Mouse (Mus musculus) CH12.LX (cell line): ENCODE measurements at regions not wholly inside any gene's neighbourhood (a gene's known extent, or its start where the extent isn't known, plus 50 kb on each side); places are given as distances from the start of the nearest gene placed in this dataset.

Source experiments
- DNase-seq: peaks from one replicate; pipeline ENCODE4 v3.0.0-alpha.2; 2013; ENCODE audit errors: extremely low read depth
- H3K27ac ChIP-seq: 2 replicates; pipeline ENCODE4 v1.5.1; 2012; ENCODE audit warnings: low read depth, mild to moderate bottlenecking, control low read depth, moderate library complexity; ENCODE audit not compliant: insufficient read depth
- H3K27me3 ChIP-seq: replicated peaks from 2 replicates; pipeline ENCODE3; 2012; ENCODE audit warnings: inconsistent platforms
- H3K36me3 ChIP-seq, 2 experiments: replicated peaks in 1 of 2; 2 replicates each; pipeline versions ENCODE3 to v1.6.1; 2012; ENCODE audit warnings: inconsistent platforms in 1 of 2, low read length in 1 of 2, mild to moderate bottlenecking in 1 of 2, mixed read lengths in 1 of 2, moderate library complexity in 1 of 2; ENCODE audit not compliant: control insufficient read depth in 1 of 2, insufficient read depth in 1 of 2
- H3K4me1 ChIP-seq, 2 experiments: 2 replicates each; pipeline ENCODE4 v1.6.1; 2012; ENCODE audit warnings: inconsistent platforms in 1 of 2, moderate library complexity in 1 of 2; ENCODE audit not compliant: insufficient read depth in 2 of 2, control insufficient read depth in 1 of 2
- H3K4me2 ChIP-seq: 2 replicates; pipeline ENCODE4 v1.6.1; 2012; ENCODE audit warnings: low read depth, mild to moderate bottlenecking, control low read depth; ENCODE audit not compliant: poor library complexity, insufficient read depth, severe bottlenecking
- H3K4me3 ChIP-seq, 3 experiments: fragments of 150-350 bp in 1 of 3; sonication (generic) in 1 of 3; replicated peaks in 1 of 3; 2 replicates each; pipeline versions ENCODE3 to v1.5.1; 2011 to 2012; ENCODE audit warnings: low read depth in 2 of 3, low read length in 2 of 3, mild to moderate bottlenecking in 2 of 3, moderate library complexity in 2 of 3, control low read depth in 1 of 3, improper control_type of control experiment in 1 of 3, inconsistent platforms in 1 of 3, mixed read lengths in 1 of 3; ENCODE audit not compliant: poor library complexity in 1 of 3
- H3K79me2 ChIP-seq: replicated peaks from 2 replicates; pipeline ENCODE4 v1.6.1; 2012; ENCODE audit warnings: mild to moderate bottlenecking, moderate library complexity; ENCODE audit not compliant: control insufficient read depth, poor library complexity, insufficient read depth, severe bottlenecking; ENCODE audit errors: extremely low read depth
- H3K9ac ChIP-seq: 2 replicates; pipeline ENCODE4 v1.6.1; 2012; ENCODE audit warnings: low read depth, mild to moderate bottlenecking, control low read depth, moderate library complexity; ENCODE audit not compliant: insufficient read depth
- H3K9me3 ChIP-seq: replicated peaks from 2 replicates; pipeline ENCODE3; 2012; ENCODE audit warnings: low read length, inconsistent platforms, mixed read lengths
- BHLHE40 ChIP-seq: IDR thresholded peaks from 2 replicates; pipeline ENCODE4 v1.6.1; 2011; ENCODE audit warnings: mild to moderate bottlenecking, low read depth, low read length, improper control_type of control experiment
- CHD1 ChIP-seq: IDR thresholded peaks from 2 replicates; pipeline ENCODE4 v1.6.1; 2012; ENCODE audit warnings: low read depth, low read length, improper control_type of control experiment, inconsistent platforms
- E2F4 ChIP-seq: IDR thresholded peaks from 2 replicates; pipeline ENCODE4 v1.6.1; 2011; ENCODE audit warnings: low read depth, low read length, improper control_type of control experiment; ENCODE audit not compliant: insufficient replicate concordance
- EP300 ChIP-seq: IDR thresholded peaks from 2 replicates; pipeline ENCODE4 v1.6.1; 2011; ENCODE audit warnings: low read length, improper control_type of control experiment
- GABPA ChIP-seq: IDR thresholded peaks from 2 replicates; pipeline ENCODE4 v1.6.1; 2012; ENCODE audit warnings: low read depth, low read length, improper control_type of control experiment, inconsistent platforms; ENCODE audit not compliant: insufficient replicate concordance
- HCFC1 ChIP-seq: IDR thresholded peaks from 2 replicates; pipeline ENCODE4 v1.6.1; 2012; ENCODE audit warnings: low read depth, mild to moderate bottlenecking, inconsistent platforms, low read length, improper control_type of control experiment
- IRF4 ChIP-seq: IDR thresholded peaks from 2 replicates; pipeline ENCODE4 v1.6.1; 2014; ENCODE audit warnings: low read depth, mild to moderate bottlenecking, inconsistent platforms, low read length, improper control_type of control experiment
- MAX ChIP-seq: IDR thresholded peaks from 2 replicates; pipeline ENCODE4 v1.6.1; 2011; ENCODE audit warnings: low read length, improper control_type of control experiment
- MAZ ChIP-seq: IDR thresholded peaks from 2 replicates; pipeline ENCODE4 v1.6.1; 2012; ENCODE audit warnings: low read depth, mild to moderate bottlenecking, inconsistent platforms, low read length, improper control_type of control experiment, moderate library complexity
- MEF2A ChIP-seq: IDR thresholded peaks from 2 replicates; pipeline ENCODE4 v1.6.1; 2014; ENCODE audit warnings: low read depth, mild to moderate bottlenecking, inconsistent platforms, low read length, improper control_type of control experiment, borderline replicate concordance
- POLR2A ChIP-seq: IDR thresholded peaks from 2 replicates; pipeline ENCODE4 v1.6.1; 2011; ENCODE audit warnings: low read depth, mild to moderate bottlenecking, improper control_type of control experiment, low read length
- RCOR1 ChIP-seq: conservative IDR thresholded peaks from 2 replicates; pipeline ENCODE4 v1.6.1; 2012; ENCODE audit warnings: low read depth, mild to moderate bottlenecking, inconsistent platforms, low read length, improper control_type of control experiment
- TBP ChIP-seq: conservative IDR thresholded peaks from 2 replicates; pipeline ENCODE4 v1.6.1; 2011; ENCODE audit warnings: low read depth, low read length, improper control_type of control experiment
- TCF12 ChIP-seq: IDR thresholded peaks from 2 replicates; pipeline ENCODE4 v1.6.1; 2014; ENCODE audit warnings: low read depth, mild to moderate bottlenecking, inconsistent platforms, low read length, improper control_type of control experiment
- USF1 ChIP-seq: IDR thresholded peaks from 2 replicates; pipeline ENCODE4 v1.6.1; 2014; ENCODE audit warnings: low read depth, mild to moderate bottlenecking, inconsistent platforms, low read length, improper control_type of control experiment
- ZC3H11A ChIP-seq: IDR thresholded peaks from 2 replicates; pipeline ENCODE4 v1.6.1; 2012; ENCODE audit warnings: low read depth, mild to moderate bottlenecking, inconsistent platforms, low read length, improper control_type of control experiment
- ZKSCAN1 ChIP-seq: IDR thresholded peaks from 2 replicates; pipeline ENCODE4 v1.6.1; 2012; ENCODE audit warnings: low read depth, inconsistent platforms, low read length, improper control_type of control experiment, borderline replicate concordance
- ZMIZ1 ChIP-seq: IDR thresholded peaks from 2 replicates; pipeline ENCODE4 v1.6.1; 2012; ENCODE audit warnings: low read depth, mild to moderate bottlenecking, inconsistent platforms, low read length, improper control_type of control experiment
- ZNF384 ChIP-seq: IDR thresholded peaks from 2 replicates; pipeline ENCODE4 v1.6.1; 2012; ENCODE audit warnings: low read depth, low read length, improper control_type of control experiment, inconsistent platforms
- dilution Hi-C: fragments of 300-500 bp; cut with MboI; formaldehyde crosslinking; loops from 2 replicates; pipeline ENCODE4 v1.14.3; 2020; ENCODE audit warnings: low sequenced_read_pairs; ENCODE audit not compliant: extremely low pct_unique_long_range_greater_than_20kb, extremely low pct_ligation_motif_present
- in situ Hi-C: fragments of 300-500 bp; cut with MboI; formaldehyde crosslinking; loops from 3 replicates; pipeline ENCODE4 v1.14.3; 2019; ENCODE audit warnings: low sequenced_read_pairs, low pct_ligation_motif_present, low pct_unique_long_range_greater_than_20kb, mixed read lengths

DNA sequence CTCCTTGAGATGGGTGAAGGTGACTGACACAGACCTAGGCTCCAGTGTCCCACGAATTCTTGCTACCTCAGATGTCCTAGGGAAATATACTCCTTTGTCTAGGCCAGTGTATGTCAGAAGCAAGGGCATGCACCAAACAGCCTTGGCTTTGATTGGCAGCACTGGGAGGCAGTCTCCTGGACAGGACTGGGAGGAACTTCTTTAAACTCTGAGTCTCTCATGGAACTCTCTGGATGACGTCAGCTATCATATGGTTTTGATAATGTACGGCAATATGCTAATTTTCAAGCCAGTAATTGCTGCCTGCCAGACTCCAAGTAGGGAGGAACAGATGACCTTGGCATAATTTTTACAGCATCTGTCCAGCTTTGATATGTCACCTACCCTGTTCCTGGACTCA lies 528.5 kb downstream of the Tshz3 start:
- H3K27ac ChIP-seq, result no peak overlapping the region
- no peak for TF ChIP-seq GABPA
- TF ChIP-seq MEF2A, result no peak
- TF ChIP-seq HCFC1, result no peak
- peaks cover 79% of the 10 kb centered on the region for H3K9me3 ChIP-seq
- in situ Hi-C loops, result no loop called here
- no peak overlapping the region for H3K4me2 ChIP-seq
- no peaks in the 10 kb centered on the region for H3K27me3 ChIP-seq
- H3K36me3 ChIP-seq, result no peaks in the 10 kb centered on the region
- no peak overlapping the region for H3K9ac ChIP-seq
- no peaks in the 10 kb centered on the region for H3K4me1 ChIP-seq
- no peak overlapping the region for H3K4me3 ChIP-seq
- dilution Hi-C loops, result no loop called here
- H3K79me2 ChIP-seq, result no peaks in the 10 kb centered on the region
- no peak for DNase-seq

- H3K4me3 ChIP-seq, result no peak overlapping the region
- H3K9ac ChIP-seq, result no peak overlapping the region
- no peaks in the 10 kb centered on the region for H3K4me1 ChIP-seq
- H3K36me3 ChIP-seq, result no peaks in the 10 kb centered on the region
- peaks cover 86% of the 10 kb centered on the region for H3K9me3 ChIP-seq
- dilution Hi-C loops (no loop called here), in situ Hi-C loops (no loop called here)
- no peak overlapping the region for H3K27ac ChIP-seq
- TF ChIP-seq IRF4 (no peak), TCF12 (no peak), CHD1 (no peak), MAZ (no peak), ZKSCAN1 (no peak), TBP (no peak), MAX (no peak), POLR2A (no peak)
- H3K4me2 ChIP-seq, result no peak overlapping the region
- no peak for DNase-seq
- H3K79me2 ChIP-seq, result no peaks in the 10 kb centered on the region
- no peaks in the 10 kb centered on the region for H3K27me3 ChIP-seq
These were observed 532.9 kb downstream of the Tshz3 start for GRCm38 (mm10) chr7:37230641-37231347.

GRCm38 (mm10) chr7:37240832-37241231 lies 532.6 kb downstream of the Zfp536 start:
- H3K4me3 ChIP-seq, result no peak overlapping the region
- DNase-seq, result no peak

More at GRCm38 (mm10) chr7:37240832-37241231, 532.6 kb downstream of the Zfp536 start:
- dilution Hi-C loops (no loop called here), in situ Hi-C loops (no loop called here)
- TF ChIP-seq ZC3H11A, result no peak
- no peak for TF ChIP-seq USF1
- TF ChIP-seq ZMIZ1, result no peak
- no peak for TF ChIP-seq TCF12
- TF ChIP-seq ZNF384, result no peak
- TF ChIP-seq E2F4, result no peak
- TF ChIP-seq BHLHE40, result no peak
- TF ChIP-seq EP300, result no peak
- TF ChIP-seq RCOR1, result no peak
- no peaks in the 10 kb centered on the region for H3K27me3 ChIP-seq
- H3K9ac ChIP-seq, result no peak overlapping the region
- no peaks in the 10 kb centered on the region for H3K79me2 ChIP-seq
- no peak overlapping the region for H3K4me2 ChIP-seq
- H3K27ac ChIP-seq, result no peak overlapping the region
- no peaks in the 10 kb centered on the region for H3K36me3 ChIP-seq
- peaks cover 70% of the 10 kb centered on the region for H3K9me3 ChIP-seq
- H3K4me1 ChIP-seq, result no peaks in the 10 kb centered on the region
